Mouse (Mus musculus) liver, adult 2 months (tissue): ENCODE measurements around the gene Birc7.

Experiments used
- CTCF ChIP-seq: fragments of 200-500 bp; IDR thresholded peaks from 2 replicates; pipeline ENCODE4 v1.5.1; 2011; ENCODE audit warnings: low read depth, low read length, control low read depth
- POLR2A ChIP-seq: fragments of 200-500 bp; IDR thresholded peaks from 2 replicates; pipeline ENCODE4 v1.6.1; 2011; ENCODE audit warnings: low read length, control low read depth; ENCODE audit not compliant: insufficient read depth; ENCODE audit errors: extremely low read depth

GRCm38 (mm10) chr2:180963956-180964355 lies 35.1 kb downstream of the Birc7 start:
- TF ChIP-seq CTCF (peak; percentile 96), POLR2A (no peak)
